Mouse (Mus musculus) c-Kit-positive CD71-negative TER-119-negative erythroid progenitor cells, embryonic 14.5 days (primary cell): ENCODE measurements around the gene Ssh1.

Experiments used
- DNase-seq: peaks from one replicate; pipeline ENCODE4 v3.0.0-alpha.2; 2013; ENCODE audit warnings: low read depth

Gene Ssh1

DNA sequence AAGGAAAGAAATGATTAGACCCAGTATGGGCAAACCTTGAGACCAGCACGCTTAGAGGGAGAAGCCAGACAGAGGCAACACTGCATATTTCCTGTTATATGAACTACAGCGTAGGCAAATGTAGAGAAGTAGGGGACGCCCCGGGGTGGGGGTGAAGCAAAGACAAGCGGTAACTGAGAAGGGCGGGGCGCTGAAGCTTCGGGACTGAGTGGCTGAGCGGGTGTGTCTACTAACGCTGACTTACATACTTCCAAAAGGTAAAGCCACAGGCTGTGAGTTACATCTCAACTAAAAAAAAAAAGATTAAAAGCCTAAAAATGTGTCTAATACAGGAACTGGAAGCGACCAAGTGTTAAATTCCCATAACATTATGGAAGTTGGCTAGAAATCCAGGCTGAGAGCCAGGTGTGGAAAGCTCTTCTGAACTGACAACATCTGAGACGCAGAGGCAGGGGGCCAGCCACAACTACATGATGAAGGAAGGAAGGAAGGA lies 1.3 kb downstream of the Ssh1 start:
- no peak for DNase-seq

DNA sequence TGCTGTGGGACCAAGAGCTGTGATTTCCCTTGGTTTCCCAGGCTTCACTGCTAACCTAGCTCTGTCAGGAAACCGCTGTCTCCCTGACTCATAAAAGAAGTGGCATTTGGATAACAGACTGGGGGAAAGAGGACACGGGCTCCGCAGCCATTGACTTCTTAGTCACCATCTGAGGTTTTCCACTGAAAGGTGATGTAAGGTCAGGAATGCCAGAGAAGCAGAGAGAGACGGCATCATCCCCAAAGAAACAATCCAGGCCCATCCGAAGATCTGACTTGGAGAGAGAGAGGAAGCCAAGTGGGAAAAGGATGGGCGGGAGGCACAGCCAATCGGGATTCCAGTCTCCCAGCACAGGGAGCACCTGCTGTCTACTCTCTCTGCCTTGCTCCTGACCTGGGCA lies 2.6 kb downstream of the Ssh1 start:
- DNase-seq = no peak

DNA sequence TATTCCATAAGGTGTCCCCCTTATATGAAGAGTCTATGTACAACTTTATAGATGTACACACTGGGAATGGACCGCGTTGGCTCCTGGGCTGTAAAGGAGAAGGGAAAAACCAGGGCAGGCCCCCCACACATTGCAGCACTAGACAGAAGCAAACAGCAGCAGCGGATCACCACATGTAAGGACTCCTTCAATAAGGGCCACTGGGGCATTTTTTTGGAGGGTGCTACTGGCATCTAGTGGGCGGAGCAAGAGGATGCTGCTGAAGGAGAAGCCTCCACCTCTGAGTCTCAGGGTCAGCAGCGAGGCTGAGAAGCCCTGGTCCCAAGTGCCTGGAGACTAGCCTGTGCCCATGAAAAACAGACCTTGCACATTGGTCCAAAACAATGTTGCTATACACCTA lies 3.1 kb downstream of the Ssh1 start:
- DNase-seq = no peak

DNA sequence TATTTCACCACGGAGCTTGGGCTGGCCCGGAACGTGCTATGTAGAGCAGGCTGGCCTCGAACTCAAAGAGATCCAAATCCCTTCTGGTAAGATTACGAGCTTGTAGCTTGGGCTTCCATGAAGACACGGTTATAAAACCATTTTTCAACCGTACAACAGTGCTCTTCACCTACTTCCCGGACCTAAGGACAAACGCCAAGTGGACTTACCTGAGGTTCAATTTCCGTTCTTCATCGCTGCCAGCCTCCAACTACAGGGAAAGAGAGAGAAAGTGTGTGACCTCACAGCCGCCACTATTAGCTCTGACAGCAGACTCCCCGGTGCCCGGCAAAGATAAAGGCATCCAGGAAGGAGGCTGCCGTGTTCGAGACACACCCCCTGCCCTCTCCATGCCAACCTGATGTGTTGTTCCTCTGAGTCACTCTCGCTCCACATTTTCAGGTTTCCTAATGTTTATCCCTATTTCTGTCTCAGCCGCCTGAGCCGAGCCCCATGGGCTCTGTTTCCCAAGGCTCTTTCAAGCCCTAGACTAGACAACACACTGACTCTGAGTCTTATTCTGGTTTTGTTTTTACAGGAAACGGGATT lies 4.2 kb downstream of the Ssh1 start:
- no peak for DNase-seq

DNA sequence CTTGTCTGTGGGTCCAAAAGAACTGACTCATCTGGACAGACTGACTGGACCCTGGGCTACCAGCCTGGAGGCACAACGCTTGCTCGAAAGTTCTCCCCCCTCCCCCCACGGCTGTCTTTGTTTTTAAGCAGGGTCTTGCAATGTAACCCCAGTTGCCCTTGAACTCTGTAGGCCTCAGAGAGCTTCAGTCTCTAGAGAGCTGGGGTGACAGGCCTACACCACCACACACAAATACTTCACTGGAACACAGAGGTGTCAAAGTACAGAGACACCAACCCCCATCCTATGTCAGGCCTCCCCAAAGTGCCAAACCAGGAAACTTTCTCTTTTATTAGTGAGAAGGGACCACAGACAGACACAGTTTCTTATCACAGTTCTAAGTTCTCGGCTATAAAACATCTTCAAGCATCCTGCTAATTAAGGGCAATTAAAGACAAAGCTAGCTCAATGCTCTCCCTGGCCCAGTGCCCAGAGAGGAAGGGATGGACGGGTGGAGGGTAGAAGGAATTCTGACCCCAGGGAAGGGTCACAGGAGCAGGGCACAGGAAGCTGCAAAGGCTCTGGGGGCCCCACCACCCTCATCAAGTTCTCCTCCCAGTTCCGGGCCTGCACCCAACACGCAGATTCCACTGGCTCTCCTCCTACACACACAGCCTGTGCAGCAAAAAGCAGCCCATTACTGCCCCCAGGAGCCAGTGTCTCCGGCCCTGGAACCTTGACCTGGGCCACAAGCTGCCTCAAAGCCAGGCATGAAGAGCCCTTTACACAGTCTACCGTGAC lies 7.3 kb downstream of the Ssh1 start:
- DNase-seq = no peak

DNA sequence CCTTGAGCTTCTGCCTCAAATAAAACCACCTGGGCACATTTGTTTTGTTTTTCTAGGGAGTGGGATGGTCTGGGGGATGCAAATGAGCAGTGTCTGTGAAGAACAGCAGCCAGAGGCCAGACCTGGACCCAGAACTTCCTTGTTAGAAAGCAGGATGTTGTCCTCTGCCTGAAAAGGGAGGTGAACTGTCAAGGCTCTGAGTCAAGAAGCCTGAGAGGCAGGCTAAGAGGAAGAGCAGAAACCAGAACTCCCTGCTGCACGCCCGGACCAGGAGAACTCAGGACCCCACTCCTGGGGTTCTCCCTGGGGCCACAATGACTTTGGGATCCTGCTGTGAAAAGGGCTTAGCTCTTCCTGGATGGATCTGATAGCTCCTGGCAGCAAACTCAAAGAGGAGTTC lies 8.0 kb downstream of the Ssh1 start:
- DNase-seq = no peak

DNA sequence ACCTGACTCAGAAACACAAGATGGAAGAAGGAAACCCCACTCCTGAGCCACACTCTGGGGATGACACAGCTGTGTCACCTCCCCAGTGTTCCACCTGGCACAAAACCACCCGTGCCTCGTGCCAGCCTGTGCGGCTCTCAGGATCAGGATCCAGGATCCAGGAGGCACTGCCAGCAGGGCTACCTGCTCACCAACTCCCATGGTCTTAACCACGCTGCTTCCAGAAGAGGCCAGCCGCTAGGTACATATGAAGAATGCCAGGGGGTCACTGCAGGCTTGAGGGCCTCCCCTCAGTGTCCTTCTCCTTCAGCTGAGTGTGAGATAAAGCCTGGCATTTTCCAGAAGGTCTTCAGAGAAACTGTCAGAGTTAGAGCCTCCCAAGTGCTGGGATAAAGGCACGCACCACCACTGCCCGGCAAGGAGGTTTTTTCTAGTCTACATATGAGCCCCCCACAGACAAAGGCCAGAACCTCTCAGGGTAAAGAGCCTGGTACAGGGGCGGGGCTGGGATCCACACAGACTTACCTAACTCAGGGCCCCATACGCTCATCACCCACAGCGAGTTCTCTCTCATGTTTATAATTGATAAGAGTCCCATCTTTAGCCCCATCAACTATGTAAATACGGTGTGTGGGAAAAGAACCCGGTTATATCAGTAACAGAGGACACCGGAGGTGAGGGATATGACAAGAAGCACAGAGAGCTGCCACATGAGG lies 9.5 kb downstream of the Ssh1 start:
- DNase-seq = no peak

DNA sequence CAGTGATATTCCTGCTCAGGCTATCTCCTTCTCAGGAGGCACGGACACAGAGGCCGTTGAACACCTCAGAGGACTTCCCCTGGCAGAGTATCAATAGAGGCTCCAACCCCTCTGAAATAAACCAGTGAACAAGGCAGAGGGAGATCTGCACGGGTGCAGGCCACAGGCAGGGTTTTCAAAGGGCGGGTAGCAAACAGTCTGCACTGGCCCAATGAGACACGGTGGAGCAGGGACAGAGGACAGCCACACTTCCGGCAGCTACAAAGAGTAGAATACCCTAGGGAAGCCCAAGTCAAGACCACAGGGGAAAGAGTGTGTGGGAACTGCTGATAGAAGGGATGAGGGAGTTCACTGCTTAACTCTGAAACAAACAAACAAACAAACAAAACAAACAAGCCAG lies 10.2 kb downstream of the Ssh1 start:
- DNase-seq = no peak

DNA sequence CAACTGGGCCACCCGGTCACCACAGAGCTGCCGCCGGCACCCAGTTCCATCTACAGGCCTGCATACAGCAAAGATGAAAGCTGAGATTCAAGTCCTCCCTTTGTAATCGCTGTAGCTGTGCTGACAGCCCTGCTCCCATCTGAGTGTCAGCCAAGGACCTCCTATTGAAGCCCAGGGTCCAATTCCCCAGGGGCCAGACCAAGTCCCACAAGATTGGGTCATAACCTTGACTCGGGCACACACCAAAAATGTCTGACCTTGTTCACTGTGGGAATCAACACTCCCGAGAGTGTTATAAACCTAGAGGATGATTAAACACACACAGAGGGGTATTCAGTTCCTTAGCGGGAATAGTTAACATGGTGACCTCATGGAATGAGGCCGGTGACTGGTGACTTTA lies 11.9 kb downstream of the Ssh1 start:
- no peak for DNase-seq

DNA sequence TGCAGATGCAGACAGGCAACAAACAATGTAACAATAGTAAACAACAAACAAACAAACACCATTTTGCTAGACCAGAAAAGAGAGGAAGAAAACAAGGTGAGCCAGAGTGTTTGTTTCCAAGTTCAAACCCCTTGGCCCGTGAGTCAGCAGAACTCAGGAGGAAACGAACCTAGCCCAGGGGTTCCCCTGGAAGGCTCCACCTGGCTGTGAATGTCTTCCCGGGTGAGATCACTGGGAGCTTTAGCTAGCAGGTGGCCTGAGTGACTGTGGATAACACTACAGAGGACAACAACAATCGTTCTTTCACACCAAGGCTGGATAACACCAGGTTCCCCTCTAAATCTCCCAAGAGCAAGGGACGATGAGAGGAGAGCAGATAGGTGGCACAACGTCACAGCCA lies 12.5 kb downstream of the Ssh1 start:
- no peak for DNase-seq

DNA sequence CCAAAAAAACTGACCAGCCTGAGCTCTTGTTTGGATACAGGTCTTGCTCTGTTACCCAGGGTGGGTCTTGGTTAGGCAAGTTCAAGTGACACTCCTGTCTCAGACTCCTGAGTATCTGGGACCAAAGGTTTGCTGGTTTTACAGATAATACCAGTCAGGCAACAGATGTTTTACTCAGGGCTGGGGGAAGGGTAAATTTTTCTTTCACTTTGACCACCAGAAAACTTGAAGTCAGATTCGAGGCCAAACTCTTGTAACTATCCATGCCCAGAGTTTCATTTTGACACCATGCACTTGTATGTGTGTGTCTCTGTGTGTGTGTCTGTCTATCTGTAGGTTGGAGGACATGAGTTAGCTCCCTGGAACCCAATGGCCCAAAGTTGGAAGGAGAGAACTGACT lies 13.2 kb downstream of the Ssh1 start:
- DNase-seq = no peak

DNA sequence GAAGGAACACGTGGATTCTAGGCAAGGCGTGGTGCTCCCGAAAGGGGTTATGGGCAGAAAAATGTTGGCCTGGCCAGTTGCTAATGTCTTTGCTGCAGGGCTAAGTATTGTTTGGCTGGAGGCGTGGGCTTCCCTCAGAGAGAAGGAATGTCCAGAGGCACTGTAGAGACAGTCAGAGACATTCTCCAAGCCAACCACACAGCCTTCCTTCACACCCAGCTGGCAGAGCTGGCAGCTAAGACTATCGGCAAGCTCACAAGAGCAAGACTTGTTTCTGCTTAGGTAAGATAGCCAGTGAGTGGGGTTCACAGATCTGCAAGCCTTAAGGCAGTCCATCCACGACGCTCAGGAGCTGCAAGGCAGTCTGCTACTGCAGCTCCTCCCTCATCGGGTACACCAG lies 16.4 kb downstream of the Ssh1 start:
- DNase-seq = no peak

DNA sequence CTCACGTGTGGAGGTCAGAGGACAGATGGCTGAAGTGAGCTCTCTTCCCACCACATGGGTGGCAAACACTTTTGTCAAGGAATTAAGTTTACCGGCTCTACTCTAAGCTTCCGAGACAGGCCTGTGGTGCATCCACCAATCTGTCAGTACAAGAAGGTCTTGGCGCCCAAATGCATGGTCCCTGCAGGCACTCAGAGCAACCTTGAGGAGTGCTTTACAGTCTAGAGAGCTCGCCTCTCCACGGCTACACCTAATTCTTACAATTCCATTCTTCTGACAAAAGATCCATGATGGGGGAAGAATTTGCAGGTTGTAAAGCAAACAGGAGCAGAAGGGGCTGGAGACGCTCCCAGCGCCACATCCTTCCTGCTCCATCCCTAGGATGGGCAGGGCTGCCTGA lies 17.1 kb downstream of the Ssh1 start:
- DNase-seq = no peak

DNA sequence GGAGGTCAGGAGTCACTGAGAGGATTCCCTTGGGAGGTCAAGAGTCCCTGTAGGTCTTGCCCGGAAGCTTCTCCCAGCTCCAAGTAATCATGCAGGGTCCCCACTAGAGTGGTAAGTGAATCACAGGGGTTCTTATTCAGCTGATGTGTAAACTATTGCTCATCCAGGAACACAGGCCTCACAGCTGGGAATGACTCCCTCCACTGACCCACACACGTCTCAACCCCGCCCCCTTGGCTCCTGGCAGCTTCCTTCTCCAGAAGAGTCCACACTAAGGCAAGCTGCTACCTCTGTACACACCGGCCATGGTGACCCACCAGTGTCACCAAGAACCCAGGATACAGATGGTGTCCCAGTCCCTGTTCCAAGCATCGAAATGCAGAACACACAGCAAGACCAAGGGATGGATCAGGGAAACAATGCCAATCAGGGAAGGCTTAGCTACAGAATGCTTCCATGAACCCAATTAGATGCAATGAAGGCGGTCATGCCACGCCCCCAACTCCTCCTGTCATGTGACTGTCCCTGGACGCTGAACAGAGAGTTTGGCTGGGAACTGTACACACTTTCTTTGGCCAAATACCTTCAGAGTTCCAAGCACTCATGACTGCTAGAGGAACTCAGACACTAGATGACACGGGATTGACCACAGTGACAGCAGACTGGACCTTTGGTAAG lies 18.0 kb downstream of the Ssh1 start:
- no peak for DNase-seq

DNA sequence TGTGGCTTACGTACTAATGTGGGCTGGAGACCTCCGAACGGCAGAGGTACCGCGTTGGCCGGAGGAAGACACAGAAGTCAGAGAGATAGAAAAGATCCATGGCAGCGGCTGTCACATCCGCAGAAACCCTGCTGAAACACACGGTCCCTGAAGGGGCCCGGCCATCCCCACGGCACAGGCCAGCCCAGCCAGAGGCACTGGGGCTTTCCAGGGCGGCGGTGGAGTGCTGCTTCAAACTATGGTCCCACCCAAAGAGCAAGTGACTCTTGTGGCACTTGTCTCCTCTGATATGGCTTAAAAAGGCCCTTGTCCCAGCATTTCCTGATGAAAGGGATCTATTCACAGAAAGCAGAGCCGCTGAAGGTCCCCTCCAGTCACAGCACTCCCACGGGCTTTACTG lies 19.1 kb downstream of the Ssh1 start:
- no peak for DNase-seq

DNA sequence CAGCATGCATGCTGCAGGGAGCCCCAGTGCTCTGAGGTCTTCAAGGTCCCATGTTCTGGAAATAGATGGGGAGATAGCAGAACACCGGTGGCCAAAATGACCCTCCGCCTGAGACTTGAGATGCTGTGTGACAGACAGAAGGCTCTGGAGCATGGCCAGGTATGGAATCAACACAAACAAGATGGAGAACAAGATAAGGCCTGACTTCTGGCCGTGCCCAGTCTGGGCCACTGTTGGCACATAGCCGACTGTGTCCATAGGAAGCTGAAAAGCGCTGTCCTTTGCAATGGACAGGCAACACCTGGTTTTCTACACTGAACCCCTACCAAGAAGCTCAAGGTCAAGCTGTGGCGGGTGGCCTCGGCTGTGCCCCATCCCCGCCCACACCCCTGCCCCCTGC lies 19.9 kb downstream of the Ssh1 start:
- no peak for DNase-seq

DNA sequence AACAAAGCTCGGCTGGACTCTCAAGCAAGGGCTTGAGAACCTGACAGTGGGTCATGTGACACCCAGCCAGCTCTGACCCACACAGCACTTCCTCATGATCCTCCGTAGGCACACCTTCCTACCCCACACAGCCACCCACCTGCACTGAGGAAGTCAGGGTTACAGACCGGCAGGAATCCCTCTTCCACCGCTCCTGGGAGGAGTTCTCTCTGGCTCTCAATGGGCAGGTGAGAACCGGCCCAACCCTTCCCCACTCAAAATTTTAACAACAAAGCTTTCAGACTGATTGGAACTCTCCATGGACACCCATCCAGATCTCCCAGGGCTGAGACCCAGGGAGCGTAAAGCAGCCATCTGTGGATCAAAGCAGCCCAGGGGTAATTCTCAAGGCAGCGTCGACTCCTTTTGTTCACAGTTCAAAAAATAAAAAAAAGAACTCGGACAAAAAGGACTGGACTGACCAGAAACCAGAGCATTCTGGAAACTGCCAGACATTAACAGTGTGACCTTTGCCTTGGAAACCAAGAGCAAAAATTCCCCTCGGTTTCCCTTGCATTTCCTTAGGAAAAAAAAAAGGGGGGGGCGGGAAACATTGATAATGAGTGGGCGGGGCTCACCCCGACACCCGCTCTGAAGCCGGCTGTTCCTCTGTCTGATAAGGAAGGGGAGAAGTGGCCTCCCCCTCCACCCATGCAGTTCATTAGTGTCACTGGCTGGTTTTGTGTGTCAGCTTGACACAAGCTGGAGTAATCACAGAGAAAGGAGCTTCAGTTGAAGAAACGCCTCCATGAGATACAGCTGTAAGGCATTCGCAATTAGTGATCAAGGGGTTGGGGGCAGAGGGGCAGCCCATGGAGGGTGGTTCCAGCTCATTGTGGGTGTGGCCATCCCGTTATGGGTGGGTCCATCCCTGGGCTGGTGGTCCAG lies 20.8 kb downstream of the Ssh1 start:
- DNase-seq = no peak

DNA sequence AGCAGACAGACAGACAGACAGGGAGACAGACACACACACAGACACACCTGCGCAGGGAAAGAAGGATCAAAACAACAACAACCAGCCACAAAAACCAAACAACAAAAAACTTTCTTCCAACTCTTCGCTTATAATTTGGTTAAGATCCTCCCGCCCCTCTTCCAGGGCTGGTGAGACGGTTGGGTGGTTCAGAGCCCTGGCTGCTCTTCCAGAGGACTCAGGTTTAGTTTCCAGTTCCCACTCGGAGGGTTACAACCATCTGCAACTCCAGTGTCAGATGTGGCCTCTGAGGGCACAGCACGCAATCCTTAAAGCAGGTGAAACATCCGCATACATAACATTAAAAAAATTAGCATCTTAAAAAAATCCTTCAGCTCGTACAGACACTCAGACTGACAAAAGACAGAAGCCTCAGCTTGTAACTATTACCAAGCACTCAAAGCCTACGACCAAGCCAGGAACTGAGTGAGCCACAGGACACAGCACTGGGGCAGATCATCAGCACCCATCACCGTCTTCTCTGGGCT lies 22.2 kb downstream of the Ssh1 start:
- DNase-seq = no peak

DNA sequence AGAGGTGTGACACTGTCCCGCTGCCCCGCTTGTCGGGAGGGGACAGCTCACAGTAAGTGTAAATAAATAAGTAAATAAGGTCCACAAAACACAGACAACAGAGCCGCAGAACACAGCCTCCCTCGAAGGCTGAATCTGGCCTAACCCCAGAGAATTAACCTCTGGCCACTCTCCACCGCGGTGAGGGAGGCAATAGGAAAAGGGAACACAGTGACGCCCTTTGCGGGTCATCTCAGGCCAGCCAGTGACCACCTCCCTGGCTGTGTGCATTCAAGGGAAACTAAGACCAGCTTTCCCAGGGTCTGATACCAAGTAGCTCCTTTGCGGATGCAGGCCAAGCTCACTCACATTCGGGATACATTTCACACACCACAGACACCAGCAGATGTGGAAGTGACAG lies 25.3 kb downstream of the Ssh1 start:
- DNase-seq = no peak

DNA sequence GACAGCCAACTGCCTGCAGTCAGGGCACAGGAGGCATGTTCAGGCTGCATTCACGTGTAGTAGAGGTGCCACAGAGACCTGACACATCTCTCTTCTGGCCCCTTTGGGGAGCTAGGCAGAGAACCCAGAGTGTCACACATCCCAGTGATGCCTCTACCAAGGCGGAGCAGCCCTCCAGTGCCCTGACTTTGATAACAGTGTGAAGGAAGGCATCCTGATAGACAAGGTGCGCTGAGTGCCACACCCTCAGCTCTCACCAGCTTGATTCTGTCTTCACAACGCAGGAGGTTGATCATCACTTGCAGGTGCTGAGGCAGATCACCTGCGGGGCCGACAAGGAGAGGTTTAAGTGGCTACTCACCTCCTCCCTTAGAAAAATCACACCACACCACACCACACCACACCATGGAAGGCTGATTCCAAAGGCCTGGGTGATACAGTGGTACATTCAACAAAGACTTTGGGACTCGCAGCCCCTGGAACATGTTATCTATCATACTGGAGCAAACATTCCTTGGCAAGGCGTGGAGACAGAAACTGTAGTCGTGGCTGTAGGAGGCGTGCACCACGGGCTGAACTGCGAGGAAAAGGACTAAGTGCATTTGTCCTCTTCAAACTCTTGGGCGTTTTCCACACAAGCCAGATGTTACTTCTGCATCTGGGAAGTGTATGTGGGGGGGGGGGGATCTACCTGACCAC lies 27.1 kb downstream of the Ssh1 start:
- no peak for DNase-seq

DNA sequence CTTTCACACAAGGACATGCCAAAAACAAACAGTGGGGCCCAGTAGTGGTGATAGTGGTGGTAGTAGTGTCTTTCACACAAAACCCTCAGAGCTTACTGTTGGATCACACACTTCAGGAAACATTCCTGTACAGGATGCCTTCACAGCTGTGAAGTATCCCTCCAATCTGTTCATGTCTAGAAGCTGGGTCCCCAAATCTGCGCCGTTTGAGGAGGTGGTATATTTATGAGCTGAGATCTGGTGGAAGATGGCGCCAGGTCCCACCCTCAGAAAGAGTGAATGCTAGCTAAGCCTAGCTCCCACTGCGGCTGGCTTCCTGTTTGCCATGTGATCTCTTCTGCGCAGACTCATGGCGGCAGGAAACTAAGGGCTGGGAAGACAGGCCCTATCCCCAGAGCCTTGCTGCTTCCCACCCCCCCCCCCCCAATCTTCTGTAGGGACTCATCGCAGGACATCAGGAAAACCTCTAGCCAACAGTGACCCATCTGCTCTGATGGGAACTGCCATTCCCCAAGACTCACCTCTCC lies 28.0 kb downstream of the Ssh1 start:
- DNase-seq = no peak
